Mouse (Mus musculus) thymus, adult 2 months (tissue): ENCODE data around the gene Gstm4. TPM values are rescaled to one million over a fixed set of nuclear protein-coding genes. Genes with fewer than 3 reads are reported as not detected.

ENCODE experiments used
- DNase-seq: peaks from one replicate; pipeline ENCODE4 v3.0.0; 2021
- H3K27ac ChIP-seq: fragments of 200-500 bp; 2 replicates; pipeline ENCODE4 v1.5.1; 2012; ENCODE audit warnings: low read length, control low read depth; ENCODE audit not compliant: control insufficient read depth, insufficient read depth
- H3K27me3 ChIP-seq: fragments of 200-500 bp; 2 replicates; pipeline ENCODE4 v1.6.1; 2012; ENCODE audit warnings: mild to moderate bottlenecking, low read length, moderate library complexity, mixed read lengths; ENCODE audit not compliant: control insufficient read depth, insufficient read depth
- H3K36me3 ChIP-seq: fragments of 200-500 bp; 2 replicates; pipeline ENCODE4 v1.6.1; 2012; ENCODE audit warnings: mild to moderate bottlenecking, low read length, moderate library complexity; ENCODE audit not compliant: control insufficient read depth, insufficient read depth
- H3K4me1 ChIP-seq: fragments of 200-500 bp; replicated peaks from 2 replicates; pipeline ENCODE4 v1.6.1; 2012; ENCODE audit warnings: low read length; ENCODE audit not compliant: control insufficient read depth, insufficient read depth
- H3K4me3 ChIP-seq: fragments of 200-500 bp; 2 replicates; pipeline ENCODE4 v1.5.1; 2012; ENCODE audit warnings: mild to moderate bottlenecking, low read length, control low read depth, moderate library complexity; ENCODE audit not compliant: control insufficient read depth, insufficient read depth
- CTCF ChIP-seq: fragments of 200-500 bp; IDR thresholded peaks from 2 replicates; pipeline ENCODE4 v1.5.1; 2012; ENCODE audit warnings: mild to moderate bottlenecking, control low read depth, low read length, moderate library complexity, borderline replicate concordance; ENCODE audit not compliant: control insufficient read depth, poor library complexity, insufficient read depth; ENCODE audit errors: extremely low read depth
- POLR2A ChIP-seq: fragments of 200-500 bp; IDR thresholded peaks from 2 replicates; pipeline ENCODE4 v1.6.1; 2012; ENCODE audit warnings: mild to moderate bottlenecking, low read length, control low read depth, moderate library complexity; ENCODE audit not compliant: control insufficient read depth, poor library complexity, insufficient read depth; ENCODE audit errors: extremely low read depth
- WGBS: fragments of 180-500 bp; shearing (Covaris S2); methylation state at CpG from one replicate; pipeline ENCODE4 v1.1.7; 2018; 5-methylcytosine and 5-hydroxymethylcytosine counted together
- polyA plus RNA-seq: library from polyadenylated mRNA; depleted of rRNA; stranded (reverse); fragments of >200 nt; gene quantifications from 2 replicates; pipeline ENCODE4 v1.2.3, GENCODE M21; 2012

Gstm4 gene
- polyA plus RNA-seq, 1 experiment = 9.7 TPM

DNA sequence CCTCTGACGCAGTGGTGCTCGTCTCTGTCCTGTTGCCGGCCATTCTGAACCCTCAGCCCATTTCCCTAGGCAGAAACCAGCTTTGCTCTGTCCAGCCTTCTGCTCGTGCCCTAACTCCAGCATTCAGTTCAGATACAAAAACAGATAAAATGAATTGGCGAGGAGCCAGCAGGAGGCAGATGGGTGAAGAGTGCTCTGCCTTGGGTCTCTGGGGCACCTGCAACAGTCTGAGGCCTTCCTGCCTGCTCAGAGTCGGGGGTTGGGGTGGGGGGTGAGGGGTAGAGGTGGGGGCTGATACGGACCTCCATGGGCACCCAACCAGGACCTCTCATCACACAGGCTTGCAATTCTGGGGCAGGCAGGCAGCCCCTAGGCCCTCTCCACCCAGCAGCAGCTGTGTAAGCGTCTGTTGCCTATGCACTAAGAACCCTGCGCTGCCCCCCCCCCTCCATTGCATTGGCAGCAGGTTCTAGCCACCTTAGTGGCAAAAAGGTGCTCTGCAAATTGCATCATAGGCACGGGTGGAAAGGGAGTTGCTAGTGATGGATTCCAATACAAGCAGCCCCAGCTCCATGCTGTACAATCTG is 28.4 kb upstream of the Gstm4 start:
- 51% methylated on average over 10 of the region's 10 CpGs for WGBS
- TF ChIP-seq CTCF = no peak
- TF ChIP-seq POLR2A = no peak
- H3K4me1 ChIP-seq = peaks cover 2% of the 10 kb centered on the region; the same call in 1 of the 2 replicates

DNA sequence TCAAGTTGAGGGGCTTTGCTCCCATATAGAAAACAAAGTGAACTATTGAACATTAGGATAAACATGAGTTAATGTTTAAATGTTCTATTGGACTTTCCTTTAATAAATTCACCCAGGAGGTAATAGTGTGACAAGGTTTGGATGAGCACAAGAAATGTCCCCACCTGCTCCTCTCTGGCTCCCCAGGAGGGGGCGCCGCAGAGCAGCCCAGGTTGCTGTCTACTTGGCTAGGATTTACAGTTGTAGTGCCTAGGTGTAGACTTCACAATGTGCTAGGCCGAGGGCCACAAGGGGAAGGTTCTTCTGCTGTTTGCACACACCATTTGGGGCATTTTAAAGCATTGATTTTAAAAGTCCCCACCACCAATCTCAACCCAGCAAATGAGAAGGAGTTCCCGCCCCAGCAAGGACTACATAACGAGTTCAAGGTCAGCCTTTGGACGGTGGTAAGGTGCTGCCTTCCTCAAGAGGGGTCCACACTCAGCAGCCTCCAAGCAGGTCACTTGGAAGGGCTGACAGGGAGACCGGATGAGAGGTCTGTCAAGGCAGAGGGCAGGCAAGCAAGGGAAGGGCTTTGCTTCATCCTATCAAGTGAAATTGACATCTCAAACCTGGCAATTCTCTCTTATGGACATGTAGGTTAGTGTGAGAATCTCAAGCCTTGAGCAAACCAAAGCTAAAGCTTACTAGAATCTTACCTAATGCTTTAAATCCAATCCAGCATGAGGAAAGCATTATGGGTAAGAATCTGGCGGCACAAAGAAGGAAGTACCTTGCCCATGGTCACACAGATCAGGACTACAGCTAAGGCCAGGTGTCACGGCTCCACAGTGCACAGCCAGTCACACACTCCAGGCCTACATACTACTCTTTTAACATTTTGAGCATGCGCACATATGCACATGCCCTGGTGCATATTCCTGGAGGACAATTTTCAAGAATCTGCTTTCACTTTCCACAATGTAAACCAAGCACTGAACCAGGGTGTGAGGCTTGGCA is 25.9 kb upstream of the Gstm4 start:
- H3K27me3 ChIP-seq = no peaks in the 10 kb centered on the region
- peaks cover 2% of the 10 kb centered on the region; the same call in 1 of the 2 replicates for H3K4me1 ChIP-seq
- peak; percentile 79 for DNase-seq
- H3K36me3 ChIP-seq = 0 out of 2 replicates have a peak, but pooled peaks cover 4% of the 10 kb centered on the region
- no peak overlapping the region for H3K27ac ChIP-seq
- H3K4me3 ChIP-seq = no peak overlapping the region
- WGBS = 68% methylated on average over 10 of the region's 10 CpGs
- TF ChIP-seq POLR2A (no peak), CTCF (peak; percentile 93)

More for the DNA sequence above, 28.4 kb upstream of the Gstm4 start:
- Histone ChIP-seq H3K27ac (no peak overlapping the region), H3K4me3 (no peak overlapping the region), H3K27me3 (no peaks in the 10 kb centered on the region), H3K36me3 (0 out of 2 replicates have a peak, but pooled peaks cover 4% of the 10 kb centered on the region)
- DNase-seq = no peak

DNA sequence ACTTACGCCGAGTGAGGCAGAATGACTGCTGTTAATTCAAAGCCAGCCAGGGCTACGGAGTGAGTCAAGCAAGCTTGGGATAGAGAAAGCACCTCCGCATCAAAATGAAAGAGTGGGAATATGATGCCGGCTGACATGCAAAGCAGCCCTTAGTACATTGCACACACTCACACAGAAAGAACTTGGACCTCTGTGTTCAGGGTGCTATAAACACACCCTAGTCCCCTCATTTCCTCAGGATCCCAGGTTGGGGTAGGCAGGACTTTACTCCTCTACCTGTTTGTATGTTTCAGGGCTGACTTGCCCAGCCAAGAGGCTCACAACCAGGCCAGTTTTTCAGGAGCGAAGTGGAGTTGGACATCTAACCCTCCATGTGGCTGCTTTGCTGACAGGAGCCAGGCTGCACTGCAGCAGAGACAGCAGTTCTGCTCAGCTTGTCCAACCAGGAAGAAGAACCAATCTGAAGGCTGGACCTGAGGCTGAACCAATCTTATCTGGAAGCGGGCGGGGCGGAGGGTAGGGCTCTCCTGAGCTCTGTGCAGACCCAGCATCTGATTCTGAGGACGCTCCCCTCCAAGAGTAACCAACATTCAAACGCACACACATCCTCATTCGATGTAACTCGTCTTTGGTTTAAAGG is 24.7 kb upstream of the Gstm4 start:
- TF ChIP-seq POLR2A = no peak
- H3K27ac ChIP-seq = no peak overlapping the region
- H3K4me3 ChIP-seq = no peak overlapping the region
- H3K4me1 ChIP-seq = peaks cover 2% of the 10 kb centered on the region; the same call in 1 of the 2 replicates
- WGBS = 80% methylated on average over 13 of the region's 13 CpGs
- no peaks in the 10 kb centered on the region for H3K27me3 ChIP-seq
- no peaks in the 10 kb centered on the region for H3K36me3 ChIP-seq
- no peak for DNase-seq

DNA sequence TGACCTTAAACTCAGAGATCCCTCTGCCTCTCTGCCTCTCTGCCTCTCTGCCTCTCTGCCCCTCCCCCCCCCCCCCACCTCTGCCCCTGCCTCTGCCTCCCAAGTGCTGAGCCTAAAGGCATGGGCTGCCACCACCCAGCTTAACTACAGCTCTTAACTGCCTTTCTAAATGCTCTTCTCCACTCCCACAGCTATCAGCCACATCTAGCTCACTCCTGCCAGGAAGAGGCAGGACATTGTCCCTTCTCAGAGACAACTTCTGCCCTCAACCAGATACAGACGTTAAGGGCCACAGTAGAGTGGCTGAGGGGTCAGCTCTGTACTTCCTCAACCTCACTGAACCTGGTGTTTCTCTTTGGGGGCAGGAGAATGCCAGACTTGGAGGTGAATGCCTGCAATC is 24.1 kb upstream of the Gstm4 start:
- WGBS = 35% methylated on average over 1 of the region's 1 CpGs
- Histone ChIP-seq H3K36me3 (no peaks in the 10 kb centered on the region), H3K27me3 (no peaks in the 10 kb centered on the region), H3K4me1 (peaks cover 2% of the 10 kb centered on the region; the same call in 1 of the 2 replicates), H3K27ac (no peak overlapping the region), H3K4me3 (no peak overlapping the region)
- no peak for TF ChIP-seq CTCF
- TF ChIP-seq POLR2A = no peak
- no peak for DNase-seq

DNA sequence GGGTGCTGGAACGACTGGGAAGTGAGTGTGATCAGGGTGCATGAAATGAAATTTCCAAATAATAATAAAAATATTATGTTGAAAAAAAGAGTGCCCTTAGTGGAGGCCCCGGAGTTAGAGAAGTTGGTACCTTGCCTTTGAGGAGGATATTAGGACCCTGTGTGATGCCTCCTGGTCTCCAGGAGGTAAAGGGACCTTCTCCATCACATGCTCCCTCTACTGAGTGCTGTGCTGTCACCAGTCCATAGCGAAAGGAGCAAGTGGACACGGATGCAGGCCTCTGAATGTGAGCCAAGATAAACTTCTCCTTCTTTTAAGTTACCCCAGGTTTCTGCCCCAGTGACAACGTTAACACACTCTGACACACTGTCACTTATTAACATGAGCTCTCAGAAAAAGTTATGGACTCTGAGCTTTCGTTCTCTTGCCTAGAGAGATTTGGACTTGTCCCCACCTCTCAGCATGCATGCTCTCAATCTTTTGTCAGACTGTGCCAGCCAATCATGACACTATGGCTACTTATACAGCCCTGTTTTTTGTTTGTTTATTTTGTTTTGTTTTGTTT is 22.8 kb upstream of the Gstm4 start:
- no peaks in the 10 kb centered on the region for H3K27me3 ChIP-seq
- no peaks in the 10 kb centered on the region for H3K4me1 ChIP-seq
- H3K4me3 ChIP-seq = no peak overlapping the region
- H3K36me3 ChIP-seq = no peaks in the 10 kb centered on the region
- no peak overlapping the region for H3K27ac ChIP-seq
- 77% methylated on average over 6 of the region's 6 CpGs for WGBS
- TF ChIP-seq CTCF (no peak), POLR2A (no peak)
- DNase-seq = no peak

DNA sequence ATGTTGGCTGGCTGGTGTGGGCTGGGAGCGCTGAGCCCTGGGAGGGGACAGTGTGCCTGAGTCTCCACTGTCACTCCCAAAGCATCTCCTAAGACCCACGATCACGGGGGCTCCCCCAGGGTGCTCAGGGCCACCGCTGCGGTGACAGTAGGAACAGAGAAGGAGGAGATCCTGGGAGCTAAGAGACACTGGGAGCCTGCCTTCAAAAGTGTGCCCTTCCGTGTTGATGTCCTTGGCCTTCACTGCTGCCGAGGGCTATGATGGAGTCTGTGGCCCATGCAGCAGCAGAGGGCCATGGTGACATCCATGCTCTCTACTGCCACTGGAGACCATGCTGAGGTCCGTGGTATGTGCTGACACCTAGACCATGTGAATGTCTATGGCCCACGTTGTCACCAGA is 20.9 kb upstream of the Gstm4 start:
- H3K27me3 ChIP-seq = no peaks in the 10 kb centered on the region
- no peak for DNase-seq
- H3K27ac ChIP-seq = no peak overlapping the region
- H3K36me3 ChIP-seq = no peaks in the 10 kb centered on the region
- no peak overlapping the region for H3K4me3 ChIP-seq
- no peaks in the 10 kb centered on the region for H3K4me1 ChIP-seq
- 84% methylated on average over 9 of the region's 9 CpGs for WGBS
- no peak for TF ChIP-seq POLR2A
- no peak for TF ChIP-seq CTCF
